Mouse (Mus musculus): ENCODE measurements around the gene Sema4b. TPM values are rescaled to one million over a fixed set of nuclear protein-coding genes. Genes with fewer than 3 reads are reported as not detected.

Sema4b gene
- polyA plus RNA-seq, 1 experiment = 19.8 TPM

DNA sequence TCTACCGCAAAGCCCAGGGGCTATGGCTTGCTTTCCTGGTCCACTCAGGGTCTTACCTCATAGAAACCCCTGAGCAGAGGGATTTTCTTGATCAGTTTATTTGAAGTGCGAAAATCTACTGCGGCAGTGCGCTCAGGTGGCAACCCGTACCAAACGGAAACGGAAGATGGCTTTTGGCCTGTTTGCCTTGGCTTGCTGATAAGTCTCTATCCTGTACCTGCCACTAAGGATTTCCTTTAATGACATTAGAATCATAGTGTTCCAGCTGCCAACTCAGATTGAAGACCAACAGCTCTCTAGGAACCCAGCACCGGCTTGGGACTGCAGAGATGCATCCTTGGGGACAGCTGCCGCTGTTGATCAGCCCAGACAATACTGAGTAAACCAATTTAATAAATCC, 47.2 kb downstream of the Sema4b start:
- peaks cover 2% of the 10 kb centered on the region for H3K79me3 ChIP-seq (ENCODE audit: low read depth)
- H3K36me3 ChIP-seq (ENCODE audit: control insufficient read depth, insufficient read depth) = peaks cover under 1% of the 10 kb centered on the region
- H3ac ChIP-seq (ENCODE audit: control insufficient read depth, insufficient read length, low read depth) = no peak overlapping the region
- H3K79me2 ChIP-seq (ENCODE audit: control insufficient read depth, insufficient read depth) = peaks cover 14% of the 10 kb centered on the region
- TF ChIP-seq FOSL1 (IDR thresholded peaks at IDR 0.05; ENCODE audit: insufficient read depth, low read length, poor library complexity, severe bottlenecking) (no peak), MAX (IDR thresholded peaks at IDR 0.05) (no peak), USF1 (IDR thresholded peaks at IDR 0.05; ENCODE audit: low read depth) (no peak), CTCF (IDR thresholded peaks at IDR 0.05; ENCODE audit: control insufficient read depth, insufficient read depth, insufficient read length) (no peak), MYOG (IDR thresholded peaks at IDR 0.05; ENCODE audit: control insufficient read depth, extremely low read depth, insufficient read length) (no peak), MYOD1 (IDR thresholded peaks at IDR 0.05; ENCODE audit: control insufficient read depth, insufficient read length, low read depth) (no peak), CEBPB (IDR thresholded peaks at IDR 0.05; ENCODE audit: low read depth) (no peak)
- H3K27me3 ChIP-seq (ENCODE audit: control insufficient read depth, insufficient read depth, insufficient read length) = no peaks in the 10 kb centered on the region
- no peak overlapping the region for H3K4me3 ChIP-seq (ENCODE audit: insufficient read depth, poor library complexity, severe bottlenecking)

DNA sequence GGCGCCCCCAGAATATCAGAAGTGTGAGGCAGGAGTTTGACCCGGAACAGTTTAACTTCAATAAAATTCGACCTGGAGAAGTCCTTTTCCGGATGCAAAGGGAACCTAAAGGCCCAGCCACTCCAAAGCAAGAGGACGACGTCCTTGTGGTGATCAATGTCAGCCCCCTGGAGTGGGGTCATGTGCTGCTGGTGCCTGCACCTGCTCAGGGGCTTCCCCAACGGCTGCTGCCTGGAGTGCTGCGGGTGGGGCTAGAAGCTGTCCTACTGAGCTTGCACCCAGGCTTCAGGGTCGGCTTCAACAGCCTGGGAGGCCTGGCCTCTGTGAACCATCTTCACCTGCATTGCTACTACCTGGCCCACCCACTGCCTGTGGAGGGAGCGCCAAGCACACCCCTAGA, 51.9 kb downstream of the Sema4b start:
- Histone ChIP-seq H3K36me3 (ENCODE audit: control insufficient read depth, insufficient read depth) (no peaks in the 10 kb centered on the region), H3K27me3 (ENCODE audit: control insufficient read depth, insufficient read depth, insufficient read length) (no peaks in the 10 kb centered on the region), H3K79me2 (ENCODE audit: control insufficient read depth, insufficient read depth) (peaks cover 5% of the 10 kb centered on the region), H3K4me3 (ENCODE audit: insufficient read depth, poor library complexity, severe bottlenecking) (no peak overlapping the region), H3ac (ENCODE audit: control insufficient read depth, insufficient read length, low read depth) (no peak overlapping the region), H3K79me3 (ENCODE audit: low read depth) (no peaks in the 10 kb centered on the region)
- no peak for TF ChIP-seq CTCF (IDR thresholded peaks at IDR 0.05; ENCODE audit: control insufficient read depth, insufficient read depth, insufficient read length)
- TF ChIP-seq CEBPB (IDR thresholded peaks at IDR 0.05; ENCODE audit: low read depth) = no peak
- TF ChIP-seq MYOD1 (IDR thresholded peaks at IDR 0.05; ENCODE audit: control insufficient read depth, insufficient read length, low read depth) = no peak
- no peak for TF ChIP-seq MAX (IDR thresholded peaks at IDR 0.05)
- TF ChIP-seq MYOG (IDR thresholded peaks at IDR 0.05; ENCODE audit: control insufficient read depth, extremely low read depth, insufficient read length) = no peak
- no peak for TF ChIP-seq USF1 (IDR thresholded peaks at IDR 0.05; ENCODE audit: low read depth)
- TF ChIP-seq FOSL1 (IDR thresholded peaks at IDR 0.05; ENCODE audit: insufficient read depth, low read length, poor library complexity, severe bottlenecking) = no peak

DNA sequence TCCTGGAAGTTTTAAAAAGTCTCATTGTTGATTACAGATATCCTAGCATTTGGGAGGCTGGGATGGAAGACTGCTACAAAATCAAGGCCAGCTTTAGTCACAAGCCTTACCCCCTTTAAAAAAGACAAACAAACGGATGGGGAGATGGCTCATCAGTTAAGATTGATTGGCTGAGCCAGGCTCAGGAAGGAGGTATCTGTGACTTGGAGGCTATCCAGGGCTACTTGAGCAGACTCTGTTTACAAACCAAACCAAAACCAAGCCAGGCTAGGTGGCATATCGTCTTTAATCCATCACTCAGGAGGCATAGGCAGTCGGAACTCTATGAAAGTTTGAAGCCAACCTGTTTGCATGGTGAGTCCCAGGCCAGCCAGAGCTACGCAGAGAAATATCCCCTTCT, 55.0 kb downstream of the Sema4b start:
- Histone ChIP-seq H3K79me2 (ENCODE audit: control insufficient read depth, insufficient read depth) (no peaks in the 10 kb centered on the region), H3K4me3 (ENCODE audit: insufficient read depth, poor library complexity, severe bottlenecking) (no peak overlapping the region), H3K36me3 (ENCODE audit: control insufficient read depth, insufficient read depth) (no peaks in the 10 kb centered on the region), H3K79me3 (ENCODE audit: low read depth) (no peaks in the 10 kb centered on the region), H3K27me3 (ENCODE audit: control insufficient read depth, insufficient read depth, insufficient read length) (no peaks in the 10 kb centered on the region), H3ac (ENCODE audit: control insufficient read depth, insufficient read length, low read depth) (no peak overlapping the region)
- TF ChIP-seq CTCF (IDR thresholded peaks at IDR 0.05; ENCODE audit: control insufficient read depth, insufficient read depth, insufficient read length) = no peak
- no peak for TF ChIP-seq MAX (IDR thresholded peaks at IDR 0.05)
- no peak for TF ChIP-seq FOSL1 (IDR thresholded peaks at IDR 0.05; ENCODE audit: insufficient read depth, low read length, poor library complexity, severe bottlenecking)
- TF ChIP-seq USF1 (IDR thresholded peaks at IDR 0.05; ENCODE audit: low read depth) = no peak
- no peak for TF ChIP-seq CEBPB (IDR thresholded peaks at IDR 0.05; ENCODE audit: low read depth)
- no peak for TF ChIP-seq MYOD1 (IDR thresholded peaks at IDR 0.05; ENCODE audit: control insufficient read depth, insufficient read length, low read depth)
- no peak for TF ChIP-seq MYOG (IDR thresholded peaks at IDR 0.05; ENCODE audit: control insufficient read depth, extremely low read depth, insufficient read length)

DNA sequence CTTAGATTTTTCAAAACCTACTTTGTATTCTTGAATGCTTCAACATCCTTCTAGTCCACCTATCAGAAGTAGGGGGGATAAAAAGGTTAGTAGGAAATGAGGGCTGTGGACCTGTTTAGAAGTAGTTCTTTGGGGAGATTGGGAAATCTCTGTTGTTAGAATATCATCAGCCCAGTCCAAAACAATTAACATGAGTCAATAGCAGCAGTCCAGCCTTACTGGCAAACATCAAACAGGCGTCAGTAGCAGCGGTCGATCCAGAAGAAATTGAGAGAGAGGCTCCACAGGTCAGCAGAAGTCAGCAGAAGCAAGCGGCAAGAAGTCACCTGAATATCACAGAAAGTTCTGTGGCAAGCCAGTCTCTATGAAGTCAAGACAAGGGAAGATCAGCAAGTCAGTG, 58.2 kb downstream of the Sema4b start:
- Histone ChIP-seq H3K79me2 (ENCODE audit: control insufficient read depth, insufficient read depth) (no peaks in the 10 kb centered on the region), H3K27me3 (ENCODE audit: control insufficient read depth, insufficient read depth, insufficient read length) (no peaks in the 10 kb centered on the region)

DNA sequence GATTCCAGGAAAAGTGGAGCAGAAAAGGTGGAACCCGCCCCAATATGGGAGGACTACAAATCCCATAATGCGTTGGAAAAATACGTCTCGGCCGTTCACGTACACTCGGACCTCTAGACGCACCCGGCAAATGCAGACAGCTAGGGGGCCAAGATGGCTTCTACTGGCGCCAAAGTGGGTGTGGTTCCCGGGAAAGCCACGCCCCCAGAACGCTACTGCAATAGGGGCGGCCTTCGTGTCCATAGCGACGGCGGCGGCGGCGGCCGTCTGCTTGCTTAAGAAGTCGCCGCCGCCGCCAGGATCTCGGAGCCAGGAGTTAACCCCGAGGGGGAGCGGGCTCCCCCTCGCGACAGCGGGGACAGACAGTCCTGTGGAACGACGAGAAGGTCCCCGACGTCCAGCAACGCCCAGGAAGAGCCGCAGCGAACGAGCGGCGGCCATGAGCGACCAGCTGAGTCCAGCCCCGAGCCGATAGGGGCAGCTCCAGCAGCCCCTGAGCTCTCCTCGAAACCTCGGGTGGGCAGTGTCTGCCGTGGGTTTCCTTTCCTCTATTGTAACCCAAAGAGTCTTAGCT, 59.6 kb downstream of the Sema4b start, which contains the start of gene Ttll13:
Gene Ttll13, plus strand, starts transcription at position 229 of the 574 bp plus-strand sequence.
- Histone ChIP-seq H3K36me3 (ENCODE audit: control insufficient read depth, insufficient read depth) (no peaks in the 10 kb centered on the region), H3K79me3 (ENCODE audit: low read depth) (no peaks in the 10 kb centered on the region), H3ac (ENCODE audit: control insufficient read depth, insufficient read length, low read depth) (peak within 1 kb of the TSS; percentile 27), H3K4me3 (ENCODE audit: insufficient read depth, poor library complexity, severe bottlenecking) (peak within 1 kb of the TSS; percentile 25), H3K27me3 (ENCODE audit: control insufficient read depth, insufficient read depth, insufficient read length) (no peaks in the 10 kb centered on the region), H3K79me2 (ENCODE audit: control insufficient read depth, insufficient read depth) (no peaks in the 10 kb centered on the region)
- TF ChIP-seq MYOD1 (IDR thresholded peaks at IDR 0.05; ENCODE audit: control insufficient read depth, insufficient read length, low read depth) (no peak), CTCF (IDR thresholded peaks at IDR 0.05; ENCODE audit: control insufficient read depth, insufficient read depth, insufficient read length) (peak; percentile 22), MAX (IDR thresholded peaks at IDR 0.05) (peak; percentile 20)

More for the DNA sequence above, 58.2 kb downstream of the Sema4b start:
- Histone ChIP-seq H3K79me3 (ENCODE audit: low read depth) (no peaks in the 10 kb centered on the region), H3K36me3 (ENCODE audit: control insufficient read depth, insufficient read depth) (no peaks in the 10 kb centered on the region), H3K4me3 (ENCODE audit: insufficient read depth, poor library complexity, severe bottlenecking) (no peak overlapping the region), H3ac (ENCODE audit: control insufficient read depth, insufficient read length, low read depth) (no peak overlapping the region)
- TF ChIP-seq FOSL1 (IDR thresholded peaks at IDR 0.05; ENCODE audit: insufficient read depth, low read length, poor library complexity, severe bottlenecking) (no peak), CEBPB (IDR thresholded peaks at IDR 0.05; ENCODE audit: low read depth) (no peak), MAX (IDR thresholded peaks at IDR 0.05) (no peak), USF1 (IDR thresholded peaks at IDR 0.05; ENCODE audit: low read depth) (no peak), CTCF (IDR thresholded peaks at IDR 0.05; ENCODE audit: control insufficient read depth, insufficient read depth, insufficient read length) (no peak), MYOG (IDR thresholded peaks at IDR 0.05; ENCODE audit: control insufficient read depth, extremely low read depth, insufficient read length) (no peak), MYOD1 (IDR thresholded peaks at IDR 0.05; ENCODE audit: control insufficient read depth, insufficient read length, low read depth) (no peak)

DNA sequence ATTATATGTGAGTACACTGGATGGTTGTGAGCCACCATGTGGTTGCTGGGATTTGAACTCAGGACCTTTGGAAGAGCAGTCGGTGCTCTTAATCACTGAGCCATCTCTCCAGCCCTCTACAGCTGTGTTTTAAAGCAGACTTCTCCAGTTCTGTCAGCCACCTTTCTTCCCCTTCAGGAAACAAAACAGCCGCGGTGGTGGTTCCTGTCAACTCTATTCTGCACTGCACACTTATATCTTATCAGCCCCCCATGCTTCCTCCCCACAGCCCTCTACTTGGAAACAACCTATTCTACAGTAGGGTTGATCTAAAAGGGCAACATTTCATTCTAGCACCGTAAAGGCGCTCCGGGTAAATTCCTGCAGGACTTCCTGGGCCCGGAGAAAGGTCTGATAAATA, 60.2 kb downstream of the Sema4b start:
- Histone ChIP-seq H3K36me3 (ENCODE audit: control insufficient read depth, insufficient read depth) (no peaks in the 10 kb centered on the region), H3K4me3 (ENCODE audit: insufficient read depth, poor library complexity, severe bottlenecking) (no peak overlapping the region), H3K27me3 (ENCODE audit: control insufficient read depth, insufficient read depth, insufficient read length) (no peaks in the 10 kb centered on the region), H3ac (ENCODE audit: control insufficient read depth, insufficient read length, low read depth) (no peak overlapping the region), H3K79me2 (ENCODE audit: control insufficient read depth, insufficient read depth) (no peaks in the 10 kb centered on the region), H3K79me3 (ENCODE audit: low read depth) (no peaks in the 10 kb centered on the region)
- no peak for TF ChIP-seq CEBPB (IDR thresholded peaks at IDR 0.05; ENCODE audit: low read depth)
- TF ChIP-seq USF1 (IDR thresholded peaks at IDR 0.05; ENCODE audit: low read depth) = no peak
- no peak for TF ChIP-seq MYOG (IDR thresholded peaks at IDR 0.05; ENCODE audit: control insufficient read depth, extremely low read depth, insufficient read length)
- no peak for TF ChIP-seq CTCF (IDR thresholded peaks at IDR 0.05; ENCODE audit: control insufficient read depth, insufficient read depth, insufficient read length)

Measured in C2C12 (cell line).